Mouse (Mus musculus): Measurements from ENCODE around the gene Sec24b. TPM values are rescaled to one million over a fixed set of nuclear protein-coding genes. Genes with fewer than 3 reads are reported as not detected.

Gene Sec24b
- polyA plus RNA-seq, 1 experiment from 2014 or later = 24.0 TPM

DNA sequence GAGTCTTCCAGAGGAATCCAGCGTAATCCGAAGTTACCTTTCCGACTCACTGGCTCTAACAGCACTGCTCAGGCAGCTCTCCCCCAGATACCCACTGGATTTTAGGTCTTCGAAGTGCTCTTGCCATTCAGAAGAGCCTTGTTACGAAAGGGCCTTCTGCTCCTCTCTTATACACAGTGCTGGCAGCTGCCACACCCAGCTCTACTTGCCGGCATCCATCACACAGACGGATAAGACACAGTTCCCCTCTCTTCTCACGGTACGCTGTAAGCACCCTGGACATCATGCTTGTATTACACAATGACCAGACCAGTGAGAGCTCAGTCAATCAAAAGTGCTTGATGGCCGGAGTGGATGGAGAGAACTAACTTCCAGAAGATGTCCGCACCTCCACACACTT is 79.6 kb downstream of the Sec24b start:
- DNase-seq (ENCODE audit: low spot score) = no peak

DNA sequence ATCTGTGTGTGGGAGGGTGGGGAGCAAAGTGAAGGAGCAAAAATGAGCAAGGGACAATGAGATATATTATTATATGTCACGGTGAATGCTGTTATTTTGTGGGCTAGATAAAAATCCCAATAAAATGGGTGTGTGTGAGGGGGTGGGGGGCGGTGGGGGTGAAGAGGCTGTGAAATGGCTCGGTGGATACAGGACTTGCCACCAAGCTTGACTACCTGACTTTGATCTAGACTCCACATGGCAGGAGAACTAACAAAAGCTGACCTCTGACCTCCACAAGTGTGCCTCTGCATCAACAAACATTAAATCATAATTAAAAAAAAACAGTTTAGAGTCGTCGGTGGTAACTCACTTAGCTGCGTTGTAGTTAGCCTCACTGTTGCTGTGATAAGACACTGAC is 81.8 kb downstream of the Sec24b start:
- DNase-seq (ENCODE audit: low spot score) = no peak

DNA sequence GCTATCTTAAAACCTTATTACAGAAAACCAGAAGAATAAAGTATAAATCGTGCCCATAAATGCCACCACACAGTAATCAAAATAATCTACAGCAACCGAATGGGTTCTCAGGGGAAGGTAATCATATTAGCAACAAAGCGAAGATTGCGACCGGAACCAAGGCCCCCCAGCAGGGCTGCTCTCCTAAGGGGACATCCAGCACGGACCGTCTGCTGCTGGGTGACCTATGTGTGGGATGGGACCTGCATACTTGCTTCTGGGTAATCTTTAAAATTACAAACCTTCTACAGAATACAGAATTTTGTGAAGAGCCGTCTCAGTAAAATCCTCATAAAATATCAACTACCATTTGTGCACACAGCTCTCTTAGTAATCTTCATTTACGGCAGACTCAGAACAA is 82.6 kb downstream of the Sec24b start:
- no peak for DNase-seq (ENCODE audit: low spot score)

DNA sequence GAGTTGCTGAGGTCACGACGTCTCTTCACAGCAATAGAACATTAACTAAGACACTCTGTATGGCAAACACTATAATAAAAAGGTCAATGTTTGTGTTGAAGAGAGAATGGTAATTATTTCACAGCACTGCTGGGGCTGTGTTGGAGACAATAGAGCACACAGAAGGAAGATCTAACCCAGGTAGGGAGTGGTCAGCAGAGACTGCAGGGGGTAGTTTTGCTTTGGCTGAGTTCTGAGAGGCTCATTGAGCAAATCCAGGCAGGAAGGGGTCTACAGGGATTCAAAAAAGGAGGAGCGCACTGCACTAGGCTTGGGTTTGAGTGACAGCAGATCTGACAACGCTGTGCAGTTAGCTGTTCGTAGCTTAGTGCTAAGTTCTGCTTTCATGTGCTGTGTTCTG is 85.0 kb downstream of the Sec24b start:
- DNase-seq (ENCODE audit: low spot score) = no peak

- DNase-seq (ENCODE audit: low spot score) = peak; percentile 20
These were observed 90.5 kb downstream of the Sec24b start for GRCm38 (mm10) chr3:129970529-129971515.

- peak; percentile 76 for DNase-seq (ENCODE audit: low spot score)
These were observed 91.6 kb downstream of the Sec24b start, which contains the start of gene Mcub for GRCm38 (mm10) chr3:129969432-129970395. Gene Mcub, minus strand, starts transcription at chr3:129970206.

- no peak for DNase-seq (ENCODE audit: low spot score)
These were observed 92.3 kb downstream of the Sec24b start for GRCm38 (mm10) chr3:129969031-129969430.

- DNase-seq (ENCODE audit: low spot score) = no peak
These were observed 93.5 kb downstream of the Sec24b start for GRCm38 (mm10) chr3:129967874-129968273.

GRCm38 (mm10) chr3:129964681-129965080 is 96.7 kb downstream of the Sec24b start:
- no peak for DNase-seq (ENCODE audit: low spot score)

DNA sequence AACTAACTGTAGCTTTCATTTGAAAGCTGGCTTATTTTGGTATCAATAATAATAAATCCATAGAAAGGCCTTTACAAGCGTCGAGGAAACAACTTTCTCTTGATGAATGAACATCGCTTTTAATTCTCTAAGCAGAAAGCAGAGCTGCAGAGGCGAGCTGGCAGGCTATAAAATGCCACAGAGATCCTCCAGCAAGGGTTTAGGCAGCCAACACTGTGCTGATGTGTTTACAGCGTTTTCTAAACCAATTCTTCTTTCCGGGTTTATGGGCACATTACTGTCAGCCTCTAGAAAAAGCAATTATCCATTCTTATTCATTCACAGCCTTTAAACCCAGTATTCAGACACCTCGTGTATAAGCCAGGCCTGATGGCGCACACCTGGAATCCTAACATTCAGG is 98.8 kb downstream of the Sec24b start:
- DNase-seq (ENCODE audit: low spot score) = no peak

DNA sequence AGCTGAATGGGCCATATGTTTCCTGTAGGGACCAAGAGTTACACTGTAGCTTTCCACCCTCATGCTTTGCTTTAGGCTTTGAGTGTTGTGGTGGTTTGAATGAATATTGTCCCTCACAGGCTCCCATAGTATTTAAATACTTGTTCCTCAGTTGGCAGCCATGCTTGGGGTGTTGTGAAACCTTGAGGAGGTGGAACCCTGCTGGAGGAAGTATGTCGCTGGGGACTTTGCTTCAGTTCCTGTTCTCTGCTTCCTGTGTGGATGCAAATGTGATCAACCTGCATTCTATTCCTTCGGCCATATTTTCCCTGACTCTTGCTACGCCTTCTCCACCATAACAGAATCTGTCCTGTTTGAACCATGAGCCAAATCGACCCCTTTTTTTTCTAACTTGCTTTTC is 108.1 kb downstream of the Sec24b start:
- no peak for DNase-seq (ENCODE audit: low spot score)

- DNase-seq (ENCODE audit: low spot score) = no peak
These were observed 112.1 kb downstream of the Sec24b start for GRCm38 (mm10) chr3:129949158-129949773.

- no peak for DNase-seq (ENCODE audit: low spot score)
These were observed 113.0 kb downstream of the Sec24b start for GRCm38 (mm10) chr3:129948359-129948758.

GRCm38 (mm10) chr3:129946217-129946914 is 115.0 kb downstream of the Sec24b start:
- DNase-seq (ENCODE audit: low spot score) = no peak

- no peak for DNase-seq (ENCODE audit: low spot score)
These were observed 117.5 kb downstream of the Sec24b start for GRCm38 (mm10) chr3:129943813-129944212.

DNA sequence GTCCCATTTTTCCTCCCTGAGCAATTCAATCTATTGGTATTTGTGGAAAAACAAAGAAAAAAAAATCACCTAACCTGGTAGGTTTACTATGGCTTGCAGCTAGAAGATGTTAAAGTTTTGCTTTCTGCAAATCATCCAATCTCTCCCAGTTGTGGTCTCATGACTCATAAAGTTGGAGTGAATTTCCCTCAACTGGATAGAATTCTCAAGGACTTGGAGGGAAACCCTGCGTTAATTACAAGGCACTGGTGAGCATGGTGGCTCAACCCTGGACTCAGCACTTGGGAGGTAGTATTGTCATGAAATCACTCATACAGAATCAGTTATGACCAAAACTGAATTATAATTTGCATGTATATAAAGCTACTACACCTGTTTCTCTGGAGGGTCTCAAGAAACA is 120.1 kb downstream of the Sec24b start:
- DNase-seq (ENCODE audit: low spot score) = no peak

GRCm38 (mm10) chr3:129940780-129941179 is 120.6 kb downstream of the Sec24b start:
- no peak for DNase-seq (ENCODE audit: low spot score)

- no peak for DNase-seq (ENCODE audit: low spot score)
These were observed 122.3 kb downstream of the Sec24b start for GRCm38 (mm10) chr3:129939058-129939457.

GRCm38 (mm10) chr3:129937848-129938247 is 123.5 kb downstream of the Sec24b start:
- no peak for DNase-seq (ENCODE audit: low spot score)

- DNase-seq (ENCODE audit: low spot score) = no peak
These were observed 124.8 kb downstream of the Sec24b start for GRCm38 (mm10) chr3:129936561-129936960.
